Mouse (Mus musculus) neutrophil, adult 5-6 weeks (primary cell): ENCODE data around the gene Dpf2. TPM values are rescaled to one million over a fixed set of nuclear protein-coding genes. Genes with fewer than 3 reads are reported as not detected.
A peak's percentile ranks its signal among the peaks of the same experiment; 100 is the strongest.

Experiments used
- ATAC-seq: fragments of 151-379, 151-347 bp; 2 replicates; pipeline ENCODE4 v1.8.0; 2017; ENCODE audit warnings: mild to moderate bottlenecking, moderate TSS enrichment; ENCODE audit not compliant: insufficient number of reproducible peaks, poor library complexity, low FRiP score, severe bottlenecking; ENCODE audit errors: extremely low read depth
- total RNA-seq: library from RNA; stranded (forward); fragments of 200-1000 nt; gene quantifications from 2 replicates; pipeline ENCODE4 v1.2.3, GENCODE M21; 2017

Gene Dpf2
- total RNA-seq, 1 experiment from 2014 or later: 80.0 TPM

DNA sequence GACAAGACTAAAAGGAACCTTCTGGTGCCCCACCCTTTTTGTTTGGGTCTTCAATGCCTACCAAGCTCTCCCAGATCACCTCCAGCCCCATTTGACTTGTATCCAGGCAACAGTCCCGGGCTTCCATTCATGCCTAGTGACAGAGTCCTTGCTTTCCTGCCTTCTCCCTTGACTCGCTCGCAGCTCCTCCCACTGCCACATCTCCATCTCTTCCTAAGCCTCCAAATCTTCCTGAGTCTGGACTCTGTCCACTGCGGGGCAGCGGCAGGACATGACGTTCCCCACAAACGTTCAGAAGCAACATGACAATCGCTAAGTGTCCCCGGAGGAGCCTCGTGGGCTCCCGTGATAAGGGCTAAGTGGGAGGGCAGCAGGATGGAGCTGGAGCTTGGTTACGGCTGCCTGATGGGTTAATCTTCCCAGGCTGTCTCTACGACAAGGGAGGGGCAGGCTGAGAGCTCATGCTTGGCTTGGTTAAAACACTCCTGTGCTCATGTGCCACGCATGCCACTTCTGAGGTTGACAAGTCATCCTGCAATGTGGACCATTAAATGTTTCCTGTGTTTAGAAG lies 25.1 kb upstream of the Dpf2 start:
- ATAC-seq: no peak

DNA sequence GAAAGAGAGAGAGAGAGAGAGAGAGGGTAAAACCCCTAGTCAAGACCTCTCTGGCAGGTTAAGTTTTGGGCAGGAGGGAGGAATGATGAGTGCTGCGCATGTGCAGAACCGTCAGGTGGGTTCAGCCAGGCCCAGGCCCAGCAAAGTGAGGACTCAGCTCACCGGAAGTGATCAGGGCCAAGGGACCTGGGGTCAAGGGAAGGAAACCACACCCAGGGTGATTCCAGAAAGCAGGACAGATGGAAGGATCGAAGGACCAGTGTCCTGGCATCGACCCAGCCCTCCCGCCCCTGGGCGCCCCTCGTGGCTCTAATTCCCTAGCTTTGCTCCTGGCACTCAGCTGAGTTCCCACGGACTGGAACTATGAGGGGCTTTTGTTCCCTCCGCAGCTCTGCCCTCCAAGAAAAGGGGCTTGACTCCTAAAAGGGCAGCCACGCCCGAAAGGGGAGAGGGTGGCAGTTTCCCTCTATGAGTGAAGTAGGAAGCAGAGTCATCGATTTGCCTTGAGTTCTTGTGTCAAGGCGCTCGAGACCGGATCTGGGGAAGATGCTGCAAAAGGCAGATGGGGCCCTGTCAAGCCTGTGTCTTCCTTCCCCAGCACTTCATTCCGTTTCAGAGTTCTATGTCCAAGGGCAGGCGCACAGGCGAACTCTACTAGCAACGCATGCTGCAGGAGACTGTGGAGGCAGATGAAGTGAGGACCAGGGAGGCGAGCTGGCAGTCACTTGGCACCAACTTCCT lies 24.5 kb upstream of the Dpf2 start:
- no peak for ATAC-seq

DNA sequence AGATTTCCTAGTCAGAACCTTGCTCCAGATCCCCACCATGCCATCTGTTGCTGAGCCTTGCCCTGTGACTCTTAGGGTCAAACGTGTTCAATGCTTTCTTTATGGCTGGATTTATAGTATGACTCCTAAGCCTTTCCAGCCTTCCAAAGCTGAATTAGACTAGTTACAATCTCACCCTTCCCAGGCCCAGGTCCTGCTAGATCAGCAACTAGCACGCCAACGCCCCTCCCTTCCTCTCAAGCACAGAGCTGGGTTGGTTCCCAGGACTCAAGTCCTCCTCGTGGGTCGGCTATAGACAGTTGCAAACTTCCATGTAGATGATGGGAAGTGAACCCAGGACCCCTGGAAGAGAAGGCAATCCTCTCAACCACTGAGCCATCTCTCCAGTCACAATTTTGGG lies 22.9 kb upstream of the Dpf2 start:
- no peak for ATAC-seq

DNA sequence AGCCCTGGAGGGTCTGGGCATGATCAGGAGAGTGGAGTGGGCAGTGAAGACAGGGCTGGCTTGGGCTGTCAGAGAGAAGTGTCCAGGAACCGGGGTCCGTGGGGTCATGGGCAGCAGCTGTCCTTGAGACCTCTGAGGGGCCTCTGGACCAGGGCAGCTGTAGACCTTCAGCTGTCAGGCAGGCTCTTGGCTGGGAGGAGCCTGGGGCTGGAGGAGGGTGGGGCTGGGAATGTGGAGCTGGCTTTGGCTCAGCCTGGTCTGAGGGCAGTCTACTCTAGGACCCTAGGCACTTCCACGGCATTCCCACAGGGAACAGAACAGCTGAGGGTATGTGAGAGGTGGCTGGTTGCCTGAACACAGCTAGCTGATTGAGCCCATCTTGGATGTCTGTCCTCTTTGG lies 22.5 kb upstream of the Dpf2 start:
- ATAC-seq: no peak

DNA sequence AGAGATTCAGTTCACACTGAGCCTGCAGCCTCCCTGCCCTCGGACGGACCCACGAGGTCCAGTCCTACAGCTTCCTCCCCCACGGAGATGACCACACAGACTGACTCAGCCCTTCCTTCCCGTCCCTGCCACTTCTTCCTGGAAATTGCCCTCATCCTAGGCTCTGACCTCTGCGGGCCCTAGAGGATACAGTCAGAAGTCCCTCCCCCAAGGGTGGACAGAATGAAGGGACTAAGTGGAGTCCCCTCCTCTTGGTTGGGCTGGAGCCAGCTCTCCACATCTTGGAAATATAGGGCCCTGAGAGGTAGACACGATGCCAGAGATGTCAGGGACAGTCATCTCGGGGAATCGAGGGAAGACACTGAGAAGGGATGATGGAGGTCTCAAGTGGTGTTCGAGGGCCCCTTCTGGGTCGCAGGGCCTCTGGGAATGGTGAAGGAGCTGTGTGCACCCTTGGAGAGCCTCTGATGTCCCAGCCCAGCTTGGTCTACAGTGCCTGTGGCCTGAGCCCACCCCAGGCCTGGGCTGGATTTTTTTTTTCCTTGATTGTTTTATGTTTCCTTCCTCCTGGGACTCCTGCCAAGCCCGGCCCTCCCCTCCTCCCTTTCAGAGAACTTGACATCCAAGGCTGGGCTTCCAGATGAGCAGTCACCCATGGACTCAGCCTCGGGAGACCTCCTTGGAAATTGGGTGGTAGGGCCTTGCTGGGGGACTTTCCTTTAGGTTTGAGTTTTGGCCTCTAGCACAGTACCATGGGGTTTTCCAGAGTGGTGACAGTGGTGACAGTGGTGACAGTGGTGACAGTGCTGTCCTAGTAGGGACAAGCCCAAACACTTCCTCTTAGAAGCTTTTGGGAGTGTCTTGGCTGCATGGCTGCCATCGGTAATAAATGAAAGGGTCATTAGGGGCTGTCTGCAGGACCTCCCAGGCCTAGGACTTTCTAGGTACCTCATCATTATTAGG lies 17.1 kb upstream of the Dpf2 start:
- ATAC-seq: peak; percentile 63

DNA sequence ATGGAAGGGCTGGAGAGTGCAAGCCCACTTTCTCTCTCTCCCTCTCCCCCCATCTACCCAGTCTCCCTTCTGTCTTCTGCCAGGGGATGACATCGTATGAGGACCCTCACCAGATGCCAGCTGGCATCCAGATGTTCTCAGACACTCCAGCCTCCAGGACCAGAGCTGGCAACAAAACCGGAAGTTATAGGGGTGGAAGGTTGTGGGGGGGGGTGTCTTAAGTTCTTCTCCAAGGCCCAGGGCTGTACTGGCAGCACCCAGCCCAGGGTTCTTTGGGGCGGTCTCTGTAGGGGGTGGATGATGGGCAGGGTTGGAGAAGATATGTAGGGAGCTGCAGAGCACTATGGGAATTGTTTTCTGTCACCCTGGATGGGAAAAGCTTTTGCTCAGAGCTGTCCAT lies 15.7 kb upstream of the Dpf2 start:
- ATAC-seq: no peak

DNA sequence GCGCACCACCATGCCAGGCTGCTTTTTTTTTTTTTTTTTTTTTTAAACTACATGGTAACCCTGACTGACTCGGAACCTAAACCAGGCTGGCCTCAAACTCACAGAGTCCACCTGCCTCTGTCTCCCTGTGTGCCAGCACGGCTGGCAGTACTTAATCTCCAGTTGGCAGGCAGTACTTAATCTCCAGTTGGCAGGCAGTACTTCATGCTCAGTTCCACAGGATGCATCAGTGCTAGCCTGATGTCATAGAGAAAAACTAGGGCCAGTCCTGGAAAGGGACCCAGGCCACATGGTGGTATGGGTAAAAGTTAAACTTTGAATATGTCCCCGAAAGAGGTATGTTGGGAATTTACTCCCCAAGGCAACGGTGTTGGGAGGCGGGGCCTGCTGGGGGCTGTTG lies 15.3 kb upstream of the Dpf2 start:
- ATAC-seq: no peak

DNA sequence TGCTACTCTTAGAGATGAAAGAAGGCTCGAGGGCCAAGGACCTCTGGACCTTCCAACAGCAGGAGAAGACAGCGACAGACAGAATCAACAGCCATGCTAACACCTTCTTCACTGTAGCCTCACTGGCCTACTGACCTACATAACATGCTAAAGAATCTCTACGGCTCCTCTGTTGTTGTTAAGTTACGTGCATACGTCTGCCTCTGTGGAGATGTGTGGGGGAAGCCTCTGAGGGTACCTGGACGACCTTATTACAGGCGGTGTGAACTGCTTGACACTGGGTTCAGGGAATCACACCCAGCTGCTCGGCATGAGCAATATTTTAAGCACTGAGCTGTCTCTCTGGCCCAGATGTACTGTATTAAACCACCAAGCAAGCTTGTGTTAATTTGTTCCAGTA lies 14.7 kb upstream of the Dpf2 start:
- ATAC-seq: no peak

DNA sequence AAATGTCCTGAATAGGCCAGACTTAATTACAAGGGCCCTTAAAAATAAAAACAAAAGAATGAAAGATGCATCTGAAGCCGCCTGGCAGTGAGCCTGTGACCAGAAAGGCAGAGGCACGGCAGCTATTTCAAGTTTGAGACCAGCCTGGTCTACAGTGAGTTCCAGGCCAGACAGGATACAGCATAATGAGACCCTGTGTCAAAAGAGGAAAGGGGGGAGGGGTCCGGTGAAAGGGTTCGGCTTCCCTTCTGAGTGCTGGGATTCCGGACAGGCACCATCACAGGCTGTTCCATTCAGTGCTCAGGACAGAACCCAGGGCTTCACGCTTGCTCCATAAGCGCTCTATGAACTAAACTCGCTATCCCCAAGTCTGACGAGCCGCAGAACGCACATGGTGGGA lies 14.2 kb upstream of the Dpf2 start:
- ATAC-seq: no peak

DNA sequence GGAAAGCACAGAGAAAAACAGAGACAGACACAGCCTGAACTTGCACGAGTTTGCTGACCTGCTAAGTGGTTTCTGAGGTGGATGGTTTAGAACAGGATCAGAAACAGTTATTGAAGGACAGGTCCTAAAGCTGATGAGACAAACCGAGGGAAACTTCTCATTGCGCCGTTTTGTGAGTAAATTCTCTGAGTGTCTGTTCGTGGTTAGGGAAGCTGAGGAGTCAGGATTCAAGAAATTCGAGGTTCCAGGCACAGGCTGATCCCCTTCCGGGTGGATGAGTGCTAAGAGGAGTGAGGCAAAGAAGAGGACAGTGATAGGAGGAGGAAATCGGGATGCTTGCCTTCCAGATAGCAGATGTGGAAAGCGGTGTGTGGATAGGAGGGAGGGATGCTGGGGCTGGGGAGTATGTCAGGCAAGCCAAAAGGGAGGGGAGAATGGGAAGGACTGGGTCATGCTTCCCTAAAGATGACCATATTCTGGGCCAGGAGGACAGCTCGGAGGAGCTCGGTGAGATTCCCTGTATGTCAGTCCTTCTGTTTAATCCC lies 12.6 kb upstream of the Dpf2 start:
- ATAC-seq: no peak

DNA sequence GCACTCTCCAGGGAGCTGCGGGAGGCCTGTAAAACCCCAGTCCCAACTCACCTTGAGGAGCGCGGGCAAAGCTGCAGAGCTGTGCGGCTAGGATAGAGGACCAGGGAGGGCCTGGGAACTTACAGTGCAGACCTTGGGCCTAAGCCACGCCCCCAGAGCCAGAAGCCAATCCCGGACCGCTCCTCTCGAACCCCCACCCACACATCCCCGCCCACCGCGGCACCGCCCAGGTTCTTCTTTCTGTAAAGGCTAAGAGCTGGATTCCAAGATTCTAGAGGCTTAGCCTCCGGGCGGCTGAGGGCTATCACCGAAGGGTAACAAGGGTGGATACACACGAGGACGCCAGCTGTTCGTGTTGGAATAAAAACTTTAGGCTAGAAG lies 11.9 kb upstream of the Dpf2 start, which contains the start of gene Cdc42ep2:
Gene Cdc42ep2 (minus strand): TSS at position 104 of the 381 bp plus-strand sequence.
- peak; percentile 90 for ATAC-seq

DNA sequence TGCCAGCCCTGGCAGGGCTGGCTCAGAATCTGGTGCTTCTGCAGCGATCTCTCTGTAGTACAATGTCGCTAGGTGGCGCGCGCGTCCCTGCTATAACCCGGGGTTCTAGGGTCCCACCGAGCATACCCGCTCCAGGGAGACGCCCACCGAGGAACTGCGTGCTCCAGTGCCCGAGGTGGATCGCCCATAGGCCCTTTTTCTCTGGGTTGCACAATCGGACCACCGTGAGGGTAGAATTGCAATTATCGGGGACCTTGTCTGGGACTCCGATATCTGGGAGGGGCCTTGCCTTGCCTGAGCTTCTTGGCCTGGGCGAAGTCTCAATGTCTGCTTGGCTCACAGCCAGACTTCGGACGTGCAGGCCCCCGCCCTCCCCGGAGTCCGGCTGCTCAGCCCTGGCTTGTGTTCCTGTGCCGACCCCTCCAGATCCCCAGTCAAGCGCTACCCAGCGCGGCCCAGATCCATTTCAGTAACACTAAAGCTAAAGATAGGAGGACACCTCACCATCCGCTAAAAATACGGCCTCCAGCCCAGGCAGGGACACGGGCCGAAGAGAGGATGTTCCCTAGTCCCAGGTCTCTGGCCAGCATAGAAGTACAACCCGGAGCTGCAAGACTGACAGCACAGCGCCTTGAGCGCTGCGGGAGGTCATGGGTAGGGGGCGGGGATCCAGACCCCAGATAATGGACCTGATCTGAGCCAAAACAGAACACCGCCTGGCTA lies 11.3 kb upstream of the Dpf2 start:
- peak; percentile 62 for ATAC-seq

DNA sequence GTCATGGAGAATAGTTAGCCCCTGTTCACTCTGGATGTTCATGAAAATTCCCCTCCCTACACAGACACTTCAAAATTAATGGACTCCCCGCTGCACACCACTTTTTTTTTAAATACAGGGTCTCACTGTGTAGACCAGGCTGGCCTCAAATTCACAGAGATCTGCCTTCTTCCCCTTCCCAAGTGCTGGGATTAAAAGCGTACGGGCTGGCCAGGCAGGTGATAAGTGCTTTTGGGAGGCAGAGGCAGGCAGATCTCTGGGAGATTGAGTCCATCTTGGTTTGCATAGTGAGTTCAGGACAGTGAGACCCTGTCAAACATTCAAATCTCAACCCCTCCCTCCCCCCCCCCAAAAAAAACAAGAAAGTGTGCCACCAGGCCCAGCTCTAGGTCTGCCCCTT lies 10.2 kb upstream of the Dpf2 start:
- no peak for ATAC-seq

DNA sequence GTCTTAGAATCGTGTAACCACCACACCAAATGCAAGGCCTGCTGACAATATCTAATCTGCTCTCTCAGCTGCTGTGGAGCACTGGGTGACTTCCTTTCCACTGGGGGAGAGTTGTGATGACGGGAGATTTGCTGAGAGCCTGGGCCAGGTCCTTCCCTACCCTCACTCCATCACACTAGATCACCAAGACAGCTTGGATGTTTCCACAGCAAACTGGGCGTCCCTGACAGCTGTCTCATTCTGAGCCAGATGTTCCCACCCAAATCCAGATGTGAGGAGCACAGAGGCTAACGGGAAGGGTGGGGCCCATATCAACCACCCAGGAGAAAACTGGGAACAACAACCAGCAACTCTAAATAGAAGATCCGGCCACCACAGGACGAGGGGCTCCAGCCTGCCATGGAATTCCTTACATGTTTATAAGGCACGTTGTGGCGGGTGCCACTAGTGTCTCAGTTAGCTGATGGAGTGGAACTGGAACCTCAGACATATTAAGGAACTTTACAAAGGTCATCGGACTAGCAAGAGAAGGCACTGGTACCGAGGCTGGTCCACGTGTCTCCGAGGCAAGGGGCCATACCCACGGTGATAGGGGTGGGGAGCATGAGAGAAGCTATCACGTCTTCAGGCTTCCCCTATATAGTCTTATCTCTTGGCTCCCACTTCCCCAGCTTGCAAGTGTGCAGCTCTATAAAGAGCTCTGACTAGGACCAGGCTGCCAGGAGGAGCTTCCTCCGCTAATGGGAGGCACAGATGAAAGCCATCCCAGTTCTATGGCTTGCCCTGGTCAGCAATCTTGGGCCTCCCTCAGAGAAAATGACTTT lies 9.5 kb upstream of the Dpf2 start:
- ATAC-seq: no peak

DNA sequence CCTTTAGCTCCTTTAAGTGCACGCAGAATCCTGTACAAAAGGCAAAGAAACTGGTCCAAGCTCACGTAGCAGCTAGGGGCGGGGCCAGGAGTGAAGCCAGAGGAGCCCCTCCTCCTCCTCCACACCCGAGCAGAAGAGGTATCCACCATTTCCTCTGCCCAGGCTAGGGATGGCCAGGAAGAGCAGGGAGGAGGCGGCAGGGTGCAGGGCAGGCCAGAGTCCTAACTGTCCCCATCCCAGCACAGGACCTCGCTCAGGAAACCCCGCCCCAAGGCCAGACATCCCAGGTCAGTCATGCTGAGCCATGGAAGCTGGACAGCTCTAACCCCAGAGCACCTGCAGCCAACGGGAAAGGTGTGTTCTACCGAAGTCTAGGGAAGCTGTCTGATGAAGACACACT lies 8.9 kb upstream of the Dpf2 start:
- no peak for ATAC-seq

DNA sequence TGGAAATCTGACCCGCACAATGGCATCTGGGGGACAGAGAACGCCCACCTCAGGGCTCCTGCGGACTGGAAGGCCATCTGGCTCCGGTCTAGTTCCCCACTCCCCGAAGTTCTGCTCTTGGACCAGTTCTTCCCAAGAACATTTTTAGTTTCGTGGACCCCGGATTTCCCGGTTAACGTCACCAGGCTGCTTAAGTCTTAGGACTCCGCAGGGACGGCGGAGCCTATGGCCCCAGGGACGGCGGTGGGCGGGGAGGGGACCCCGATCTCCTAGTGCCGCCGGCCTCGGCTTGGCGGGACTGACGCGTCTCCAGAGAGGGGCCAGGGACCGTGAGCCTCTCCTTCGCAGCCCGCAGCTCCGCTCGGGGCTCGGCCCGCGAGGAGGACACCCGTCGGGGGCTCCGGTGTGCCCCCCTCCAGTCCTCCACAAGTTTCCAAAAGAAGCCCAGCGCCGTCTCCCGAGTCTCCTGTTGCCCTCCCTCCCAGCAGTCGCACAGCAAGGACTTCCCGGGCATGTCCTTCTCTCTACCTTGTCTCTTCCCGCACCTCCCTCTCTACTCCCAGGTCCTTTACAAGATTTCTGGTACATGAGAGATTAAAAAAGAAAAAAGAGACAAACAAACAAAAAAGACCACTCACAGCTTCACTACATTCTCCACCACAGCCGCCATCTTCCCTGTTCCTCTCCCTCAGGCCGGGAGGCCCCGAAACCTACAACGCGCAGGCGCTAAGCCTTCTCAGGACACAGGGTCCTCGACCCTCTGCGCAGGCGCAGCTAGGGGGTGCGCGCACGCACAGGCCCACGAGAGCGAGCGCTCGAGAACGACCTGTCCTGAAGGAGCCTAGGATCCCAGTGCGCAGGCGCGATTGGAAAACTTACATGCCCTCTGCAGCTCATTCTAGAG lies 455 bp downstream of the Dpf2 start:
- ATAC-seq: peak; percentile 90

DNA sequence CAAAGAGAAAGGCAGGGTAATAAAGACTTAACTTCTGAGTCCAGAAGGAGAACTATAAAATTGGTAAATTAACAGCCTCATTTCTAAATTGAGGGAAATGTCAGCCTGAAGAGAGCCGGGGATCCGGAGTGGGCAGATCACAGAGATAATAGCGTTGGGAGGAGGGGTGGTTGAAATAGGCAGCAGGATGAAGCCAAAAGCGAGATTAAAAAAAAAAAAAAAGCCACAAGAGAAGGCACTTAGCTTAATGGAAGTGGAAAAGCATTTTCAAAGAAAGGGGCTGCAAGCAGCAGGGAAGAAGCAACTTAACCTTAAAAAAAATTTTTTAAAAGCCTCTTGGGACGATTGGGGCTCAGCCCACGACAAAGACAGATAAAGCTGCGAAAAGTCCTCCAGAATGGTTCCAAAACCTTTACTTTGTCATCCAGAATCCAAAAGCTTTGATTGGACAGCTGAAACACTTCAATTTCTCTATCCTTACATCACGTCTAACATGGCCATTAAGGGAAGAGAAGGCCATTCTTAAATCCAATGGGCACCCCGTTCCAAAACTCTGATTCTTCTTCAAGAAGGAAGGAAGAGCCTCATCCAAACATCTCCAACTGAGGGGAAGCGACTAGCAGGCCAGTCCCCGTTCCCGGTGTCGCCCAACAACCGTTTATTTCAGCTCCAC lies 1.2 kb downstream of the Dpf2 start:
- no peak for ATAC-seq
